Mouse (Mus musculus): Measurements from ENCODE around the gene Fyn.

Gene Fyn

DNA sequence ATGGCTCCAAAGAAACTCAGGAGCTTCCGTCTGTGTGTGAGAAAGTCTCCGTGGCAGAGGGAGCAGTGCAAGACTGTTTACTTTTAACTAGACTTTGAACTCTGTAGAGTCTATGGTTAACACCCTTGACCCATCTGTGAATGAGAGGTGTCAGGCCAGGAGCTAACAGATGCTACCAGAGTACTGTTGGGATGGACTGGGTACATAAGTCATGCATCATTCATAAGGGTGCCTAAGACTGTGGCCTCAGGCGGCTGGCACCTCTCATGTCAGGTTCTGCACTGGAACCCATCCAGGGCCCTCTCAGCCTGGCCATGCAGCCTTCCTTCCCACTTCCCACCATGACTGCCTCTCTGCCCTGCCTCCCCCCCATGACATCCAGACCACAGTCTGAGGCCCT lies 166.7 kb downstream of the Fyn start:
- DNase-seq (ENCODE audit: extremely low spot score) = no peak

DNA sequence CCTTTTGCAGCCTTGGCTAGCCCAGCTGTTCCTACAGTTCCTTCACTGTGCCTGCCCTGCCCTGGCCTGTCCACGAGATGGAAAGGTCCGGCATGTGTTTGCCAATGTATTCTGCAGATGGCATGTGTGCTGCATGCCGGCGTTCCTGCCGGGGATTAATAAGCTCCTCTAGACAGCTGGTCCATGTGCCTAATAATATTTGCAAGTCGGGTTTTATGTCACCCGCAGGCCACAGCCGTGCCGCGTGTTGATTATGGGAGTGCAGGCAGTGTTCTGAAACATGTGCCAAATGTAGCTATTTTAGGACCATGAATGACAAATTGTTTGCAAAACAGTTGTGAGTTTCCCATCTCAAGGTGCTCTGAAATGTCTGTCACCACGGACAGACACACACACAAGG lies 167.6 kb downstream of the Fyn start:
- no peak for DNase-seq (ENCODE audit: extremely low spot score)

DNA sequence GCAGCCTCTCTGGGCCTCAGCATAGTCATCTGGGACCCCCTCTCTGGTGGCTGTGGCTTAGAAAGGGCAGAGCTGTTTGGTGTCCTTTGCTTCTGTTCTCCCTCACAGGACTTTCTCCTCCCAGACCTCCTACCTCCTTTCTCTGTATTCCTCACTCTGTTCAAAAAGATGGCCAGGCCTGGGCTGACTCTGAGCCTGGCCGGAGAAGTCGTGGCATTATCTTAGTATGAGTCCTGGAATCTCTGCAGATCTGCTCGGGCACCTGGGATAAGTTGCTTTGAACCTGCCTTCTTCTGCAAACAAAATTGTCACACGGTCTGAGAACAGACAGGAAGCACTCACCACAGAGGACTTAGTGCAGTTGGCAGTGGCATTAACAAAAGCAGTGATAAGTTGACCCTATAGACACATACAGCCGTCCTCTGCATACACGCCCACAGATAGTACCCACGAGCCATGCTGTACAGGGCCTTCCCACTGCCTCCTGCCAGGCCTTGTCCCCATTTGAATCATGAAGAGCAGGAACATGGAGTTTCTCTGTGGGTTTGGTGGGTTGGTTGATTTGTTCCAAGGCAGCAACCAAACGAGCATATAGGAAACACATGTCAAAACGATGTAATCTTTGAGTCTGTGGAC lies 171.5 kb downstream of the Fyn start:
- DNase-seq (ENCODE audit: extremely low spot score) = no peak

DNA sequence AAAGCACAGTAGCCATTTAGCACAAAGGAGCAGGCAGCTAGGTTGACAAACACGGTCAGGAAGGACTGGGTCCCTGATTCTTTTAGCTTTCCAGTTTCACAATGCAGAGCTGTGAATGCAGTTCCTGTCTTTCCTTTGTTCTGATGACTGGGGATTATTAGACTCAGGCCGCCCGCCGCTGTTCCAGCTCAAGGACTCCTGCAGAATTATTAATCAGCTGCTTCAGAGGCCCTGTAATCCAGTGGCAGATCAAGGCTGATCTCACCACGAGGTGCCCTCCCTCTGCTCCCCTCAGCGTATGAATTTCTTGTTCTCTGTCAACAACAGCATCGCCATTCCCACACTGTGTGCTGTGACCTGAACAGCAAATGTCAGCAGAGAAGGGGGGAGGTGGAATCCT lies 172.3 kb downstream of the Fyn start:
- DNase-seq (ENCODE audit: extremely low spot score) = peak; percentile 50

DNA sequence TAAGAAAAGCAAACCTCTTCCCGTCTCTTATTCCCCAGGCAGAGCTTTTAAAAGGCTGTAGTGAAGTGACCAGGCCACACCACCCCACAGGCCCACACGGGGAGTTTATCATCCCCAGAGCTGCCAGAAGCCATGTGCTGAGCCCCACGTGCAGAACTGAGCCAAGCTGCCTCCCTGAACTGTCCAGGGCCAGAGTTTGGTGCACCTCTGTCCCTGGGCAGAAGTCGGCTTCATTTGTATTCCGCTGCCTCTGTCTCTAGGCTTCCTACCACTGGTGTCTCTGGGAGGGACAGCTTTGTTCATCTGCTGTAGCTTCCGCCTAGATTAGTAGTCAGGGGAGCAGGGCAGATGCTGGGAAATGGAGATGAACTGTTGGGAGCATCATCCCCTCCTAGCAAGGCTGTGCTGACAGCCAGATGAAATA lies 172.8 kb downstream of the Fyn start:
- DNase-seq (ENCODE audit: extremely low spot score) = no peak

DNA sequence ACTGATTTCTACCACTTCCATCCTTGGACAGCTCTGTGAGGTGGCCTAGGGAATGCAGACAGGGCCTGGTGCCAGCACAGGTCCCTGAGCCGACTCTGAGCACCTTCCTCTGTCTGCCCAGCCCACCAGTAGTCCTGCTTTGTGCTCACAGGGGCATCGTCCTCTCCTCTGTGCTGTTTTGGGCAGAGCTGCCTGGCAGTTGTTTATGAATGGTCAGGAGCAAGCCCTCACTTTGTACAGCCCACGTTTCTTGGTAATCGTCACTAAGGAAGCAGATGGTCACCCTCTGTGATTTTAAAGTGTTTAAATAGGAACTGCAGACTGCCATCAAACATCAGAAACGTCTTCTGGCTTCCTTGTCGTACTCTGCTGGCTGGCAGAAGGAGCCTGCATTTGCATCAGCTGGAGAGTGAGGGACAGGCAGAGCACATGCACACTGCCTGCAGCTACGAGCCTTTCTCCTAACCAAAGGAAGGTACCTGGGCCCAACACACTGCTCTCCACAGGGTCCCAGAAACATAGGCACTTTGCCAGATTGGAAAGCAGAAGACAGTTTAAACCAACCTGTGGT lies 173.4 kb downstream of the Fyn start:
- DNase-seq (ENCODE audit: extremely low spot score) = no peak

DNA sequence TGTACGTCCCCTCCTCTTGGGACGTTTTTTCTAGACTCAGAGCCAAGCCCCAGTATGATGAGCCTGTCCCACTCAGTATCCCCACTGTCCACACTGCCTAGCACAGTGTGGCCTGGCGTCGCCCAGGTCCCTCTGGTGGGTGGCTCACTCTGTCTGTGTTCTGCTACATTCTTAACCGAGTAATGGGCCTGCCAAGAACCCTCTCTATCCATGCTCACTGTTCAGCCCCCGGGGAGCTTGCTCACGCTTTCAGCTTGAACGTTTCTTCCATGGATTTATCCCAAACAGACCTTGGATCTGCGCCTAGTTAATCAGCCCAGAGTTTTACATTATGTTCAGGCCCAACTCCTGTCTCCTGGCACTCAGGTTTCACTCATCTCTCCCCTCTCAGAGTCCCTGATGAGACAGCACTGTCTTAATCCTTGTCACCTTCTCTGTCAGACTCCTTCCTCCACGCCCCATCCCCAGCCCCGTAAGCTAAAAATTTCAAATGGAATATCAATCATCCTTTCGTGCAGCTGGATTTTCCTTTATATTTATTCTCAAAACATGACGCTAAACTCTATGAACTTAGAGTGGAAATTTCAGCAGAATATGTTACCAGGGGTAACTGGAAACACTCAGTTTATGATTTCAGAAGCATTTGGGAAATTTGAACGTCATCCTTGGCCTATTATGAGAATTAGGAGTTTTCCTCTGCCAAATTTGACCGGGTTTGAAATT lies 174.0 kb downstream of the Fyn start:
- no peak for DNase-seq (ENCODE audit: extremely low spot score)

DNA sequence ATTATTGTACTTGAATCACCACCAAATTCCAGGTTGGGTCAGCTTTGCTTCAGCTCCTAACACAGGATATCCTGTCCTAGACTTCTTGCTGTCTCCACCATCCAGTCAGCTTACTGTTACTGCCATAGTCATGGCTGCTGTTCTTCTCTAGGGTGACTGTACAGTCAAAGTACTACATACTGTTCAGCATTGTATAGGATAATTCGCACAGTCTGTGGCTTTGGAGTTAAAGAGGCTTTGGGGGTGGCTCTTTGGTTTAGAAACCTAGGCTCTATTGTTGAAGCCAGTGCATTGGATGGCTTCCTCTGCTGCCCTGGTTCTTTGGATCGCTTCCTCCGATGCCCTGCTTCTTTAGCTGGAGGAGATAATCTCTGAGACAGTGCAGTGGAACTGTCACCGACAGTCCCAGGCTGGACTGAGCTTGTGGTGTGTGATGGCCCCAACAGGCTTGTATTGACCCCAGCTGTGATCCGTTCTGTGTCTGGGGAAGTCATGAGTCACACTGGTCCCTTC lies 174.7 kb downstream of the Fyn start:
- DNase-seq (ENCODE audit: extremely low spot score) = no peak

DNA sequence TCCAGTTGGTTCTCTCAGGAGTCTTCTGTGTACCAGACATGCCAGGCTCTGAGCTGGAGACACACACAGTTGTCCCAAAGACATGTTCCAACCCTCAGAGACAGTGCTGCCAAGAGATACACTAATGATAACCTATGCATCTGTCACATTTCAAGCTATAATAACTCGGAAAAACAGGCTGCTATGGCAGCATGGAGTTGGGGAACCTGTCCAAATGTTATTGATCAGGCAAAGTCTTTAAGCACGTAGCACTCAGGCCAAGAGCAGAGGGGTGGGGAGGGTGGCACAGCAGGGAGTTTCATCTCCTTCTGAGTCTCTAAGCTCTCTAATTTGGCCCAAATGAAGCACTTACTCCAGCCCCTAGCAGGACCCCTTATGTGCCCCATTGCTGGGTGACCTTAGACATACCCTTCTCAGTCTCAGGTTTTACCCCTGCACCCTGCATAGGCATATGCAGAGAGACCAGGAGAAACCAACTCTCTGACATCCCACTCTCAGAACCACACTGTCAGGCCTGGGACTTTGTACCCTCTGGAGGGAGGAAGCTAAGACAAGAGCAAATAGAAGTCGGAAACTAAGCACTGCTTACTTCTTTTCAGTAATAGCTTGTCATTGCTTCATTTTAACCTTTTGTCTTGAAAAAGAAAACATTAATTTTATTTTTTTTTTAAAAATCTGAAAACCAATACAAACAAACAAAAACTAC lies 178.9 kb downstream of the Fyn start:
- no peak for DNase-seq (ENCODE audit: extremely low spot score)

DNA sequence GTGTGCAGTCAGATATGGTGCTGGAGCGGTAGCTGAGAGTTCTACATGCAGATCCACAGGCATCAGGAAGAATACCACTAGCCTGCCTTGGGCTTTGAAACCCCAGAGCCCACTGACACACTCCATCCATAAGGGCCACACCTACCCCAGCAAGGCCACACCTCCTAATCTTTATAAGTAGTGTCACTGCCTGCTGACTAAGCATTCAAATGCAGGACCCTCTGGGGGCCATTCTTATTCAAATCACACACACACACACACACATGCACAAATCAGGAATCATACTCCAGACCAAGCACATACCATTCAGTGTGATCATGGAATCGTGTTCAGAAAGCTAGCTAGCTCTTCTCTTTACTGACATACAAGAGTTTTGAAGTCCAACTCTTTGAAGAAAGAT lies 182.1 kb downstream of the Fyn start:
- DNase-seq (ENCODE audit: extremely low spot score) = no peak

DNA sequence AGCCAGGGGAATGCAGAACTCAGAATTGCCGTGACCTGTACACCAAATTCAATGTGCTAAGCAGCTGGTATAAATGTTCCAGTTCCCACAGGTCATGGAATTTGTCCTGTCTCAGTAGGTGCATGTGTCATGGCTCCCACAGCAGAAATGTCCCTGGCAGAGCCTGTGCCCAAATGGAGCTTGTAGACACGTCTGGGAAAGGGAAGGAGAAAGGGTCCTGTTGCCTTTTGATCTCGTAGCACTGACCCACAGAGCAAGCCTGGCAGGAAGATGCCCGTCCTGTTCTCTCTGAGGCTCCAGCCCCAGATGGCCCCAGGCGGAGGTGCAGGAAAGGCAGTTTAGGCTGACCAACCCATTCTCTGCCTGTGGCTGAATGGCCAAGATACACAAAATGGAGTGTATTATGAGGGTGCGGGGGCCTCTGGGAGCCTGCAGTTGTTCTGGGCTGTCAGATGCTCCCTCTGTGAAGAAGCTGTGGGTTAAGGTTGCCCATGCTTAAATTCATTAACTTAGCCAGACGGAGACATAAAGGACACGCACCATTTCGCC lies 183.1 kb downstream of the Fyn start:
- DNase-seq (ENCODE audit: extremely low spot score) = no peak

DNA sequence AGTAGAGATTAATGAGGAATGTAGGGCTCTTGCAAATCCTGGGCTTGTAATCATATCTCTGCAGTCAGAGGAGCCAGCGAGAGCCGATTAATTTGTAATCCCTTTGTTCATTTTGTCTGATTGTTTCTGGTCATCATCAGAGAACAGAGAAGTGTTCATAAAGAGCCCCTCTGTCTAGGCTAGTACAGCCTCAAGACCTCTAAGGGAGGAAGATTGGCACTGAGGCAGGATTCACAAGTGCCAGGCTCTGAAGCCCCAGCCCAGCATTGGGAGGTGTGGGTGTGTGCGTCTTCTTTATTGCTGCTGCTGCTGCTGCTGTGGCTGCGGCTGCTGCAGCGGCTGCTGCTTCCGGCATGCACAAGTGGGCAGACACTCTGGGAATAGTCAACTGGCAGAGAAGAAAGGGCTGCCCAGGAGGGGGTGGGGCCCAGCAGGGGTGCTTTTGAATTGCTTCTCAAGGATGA lies 183.7 kb downstream of the Fyn start:
- no peak for DNase-seq (ENCODE audit: extremely low spot score)

DNA sequence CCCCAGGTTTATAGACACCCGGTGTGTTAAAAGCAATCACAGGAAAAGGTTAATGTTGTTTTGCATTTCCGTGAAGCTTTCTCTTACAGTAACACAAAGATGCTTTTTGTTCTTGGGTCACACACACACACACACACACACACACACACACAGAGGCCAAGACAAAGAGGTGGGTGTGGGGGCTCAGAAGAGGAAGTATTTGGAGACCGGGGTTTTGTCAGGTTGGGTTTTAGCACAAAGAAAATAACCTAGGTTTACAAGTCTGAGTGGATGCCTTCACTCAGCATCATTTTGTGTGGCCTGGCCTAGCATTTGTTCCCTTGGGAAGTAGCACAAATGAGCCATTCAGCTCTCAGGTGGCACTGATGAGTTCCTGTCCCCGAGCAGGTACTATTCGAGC lies 184.2 kb downstream of the Fyn start:
- DNase-seq (ENCODE audit: extremely low spot score) = no peak

DNA sequence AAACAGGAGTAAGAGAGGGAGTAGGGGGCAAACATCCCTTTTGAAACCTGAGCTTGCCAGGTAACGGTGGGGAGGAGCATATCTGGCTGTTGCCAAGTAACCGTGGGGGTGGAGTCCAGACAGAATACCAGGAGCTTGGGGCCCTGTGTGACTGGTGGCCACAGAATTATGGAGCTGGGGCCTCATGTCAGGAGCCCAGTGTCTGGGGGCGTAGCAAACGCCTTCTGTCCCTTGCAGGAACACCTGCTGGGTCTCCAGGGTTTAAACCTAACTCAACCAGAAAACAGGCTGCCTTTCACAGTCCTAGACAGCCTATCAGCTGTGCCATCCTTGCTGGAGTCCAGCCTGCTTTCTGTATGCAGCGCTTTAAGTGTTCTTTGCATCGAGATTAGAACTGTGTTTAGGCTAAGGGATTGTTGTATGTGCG lies 186.6 kb downstream of the Fyn start:
- no peak for DNase-seq (ENCODE audit: extremely low spot score)

DNA sequence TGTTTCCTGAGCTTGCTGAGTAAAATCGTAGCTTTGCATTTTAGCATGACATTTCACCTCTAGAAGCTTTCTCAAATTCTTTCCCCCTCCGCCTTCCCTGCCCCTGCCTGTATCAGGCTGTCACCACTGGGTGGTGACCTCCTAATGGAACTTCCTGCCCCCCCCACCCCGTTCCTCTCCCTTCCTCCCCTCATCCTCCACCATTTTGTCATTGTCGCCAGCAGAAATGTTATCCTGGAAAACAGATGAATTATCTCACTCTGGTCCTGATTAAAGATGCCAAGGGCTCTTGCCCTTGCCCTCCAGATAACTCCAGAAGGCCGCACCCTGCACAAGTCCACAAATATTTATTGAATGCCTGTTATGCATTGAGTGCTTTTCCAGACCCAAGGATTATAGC lies 187.1 kb downstream of the Fyn start:
- no peak for DNase-seq (ENCODE audit: extremely low spot score)

DNA sequence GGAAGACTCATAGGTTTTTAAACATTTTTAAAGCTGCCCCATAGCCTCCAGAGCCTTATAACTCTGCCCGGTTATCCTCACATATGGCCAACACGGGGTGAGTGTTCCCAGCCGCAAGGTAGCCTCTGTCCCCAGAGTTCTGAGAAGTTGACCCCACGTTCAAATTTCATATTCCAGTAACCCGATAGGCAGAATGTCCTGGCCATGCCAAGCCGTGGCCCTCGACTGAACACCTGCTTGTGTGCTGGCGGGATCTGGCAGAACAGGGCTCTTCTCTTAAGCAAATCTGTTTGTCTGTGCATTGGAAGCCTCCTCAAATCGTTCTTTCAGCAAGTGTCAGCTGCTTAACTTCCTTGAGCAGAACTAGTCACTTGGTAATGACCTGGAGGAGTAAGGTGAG lies 188.7 kb downstream of the Fyn start:
- DNase-seq (ENCODE audit: extremely low spot score) = no peak

DNA sequence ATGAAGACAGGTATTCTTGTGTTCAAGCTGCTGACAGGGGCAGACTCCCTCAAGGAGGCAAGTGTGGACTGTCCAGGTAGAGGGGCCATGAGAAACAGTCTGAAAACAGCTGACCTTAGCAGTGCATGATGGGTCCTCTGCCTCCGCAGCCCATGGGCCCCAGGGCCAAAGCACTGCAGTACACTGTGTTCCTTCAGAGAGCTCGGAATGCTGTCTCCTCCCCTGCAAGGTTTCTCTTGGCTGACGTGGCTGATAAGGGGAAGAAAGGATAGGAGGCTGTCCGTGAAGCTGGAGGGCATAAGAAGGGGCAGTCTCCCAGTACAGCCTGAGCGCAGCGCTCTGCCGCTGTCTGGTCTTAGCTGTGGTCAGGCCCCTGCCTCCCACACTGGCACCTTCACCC lies 189.2 kb downstream of the Fyn start:
- DNase-seq (ENCODE audit: extremely low spot score) = no peak

DNA sequence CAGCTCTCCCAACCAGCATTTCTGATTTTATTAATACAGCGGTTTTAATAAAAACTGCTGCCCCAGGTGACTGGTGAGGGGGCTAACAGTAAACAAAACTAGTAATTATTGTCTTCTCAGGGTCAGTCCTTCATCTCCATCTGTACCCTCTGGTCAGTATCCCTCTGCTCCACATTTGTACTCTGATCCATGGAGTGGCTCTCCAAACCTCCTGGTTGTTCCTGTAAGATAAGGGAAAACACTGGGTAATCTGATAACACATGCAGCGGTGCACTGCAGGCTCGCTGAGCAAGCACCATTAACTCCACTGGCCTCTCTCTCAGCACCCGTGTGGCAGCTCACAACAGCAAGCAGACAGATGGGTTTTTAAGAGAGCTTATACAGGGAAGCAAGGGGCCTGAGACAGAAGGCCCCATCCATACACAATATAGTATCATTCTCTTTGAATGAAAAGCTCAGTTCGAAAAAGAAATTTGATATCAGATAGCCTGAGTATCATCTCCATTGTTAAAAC lies 189.9 kb downstream of the Fyn start:
- no peak for DNase-seq (ENCODE audit: extremely low spot score)

DNA sequence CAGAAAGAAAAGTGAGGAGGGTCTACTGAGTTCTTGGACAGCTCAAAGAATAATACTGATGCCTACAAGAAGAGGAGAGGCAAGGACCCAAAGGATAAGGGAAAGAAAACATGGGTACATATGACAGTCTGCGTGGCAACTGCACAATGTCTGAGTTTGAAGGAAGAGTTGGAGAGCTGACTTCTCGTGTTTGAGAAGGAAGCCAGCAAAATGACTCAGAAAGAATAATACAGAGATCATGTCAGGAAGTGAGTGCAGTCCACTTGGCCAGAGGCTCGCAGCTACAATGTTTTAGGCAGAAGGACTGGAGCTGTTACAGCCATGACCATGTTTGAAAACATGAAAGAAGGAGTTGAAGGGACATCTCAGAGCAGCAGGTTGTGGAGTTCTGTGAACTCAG lies 190.7 kb downstream of the Fyn start:
- DNase-seq (ENCODE audit: extremely low spot score) = no peak

DNA sequence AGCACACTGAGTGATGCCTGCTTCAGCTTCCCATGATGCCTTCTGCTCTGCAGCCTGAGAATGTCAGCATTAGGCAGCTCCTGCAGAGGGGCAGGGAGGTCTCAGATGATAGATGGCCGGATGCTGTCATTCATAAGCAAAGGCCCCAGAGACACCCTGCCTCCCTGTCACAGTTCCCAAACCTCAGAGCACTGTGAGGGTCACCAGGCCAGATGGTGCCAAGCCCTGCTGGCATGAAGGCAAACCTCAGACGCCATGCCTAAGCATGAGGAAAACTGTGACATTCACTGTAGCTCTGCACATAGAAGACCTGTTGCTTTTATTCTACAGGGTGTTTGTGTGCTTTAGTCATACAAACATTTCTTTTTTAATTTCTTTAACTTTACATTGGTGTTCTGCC lies 193.7 kb downstream of the Fyn start:
- DNase-seq (ENCODE audit: extremely low spot score) = no peak

DNA sequence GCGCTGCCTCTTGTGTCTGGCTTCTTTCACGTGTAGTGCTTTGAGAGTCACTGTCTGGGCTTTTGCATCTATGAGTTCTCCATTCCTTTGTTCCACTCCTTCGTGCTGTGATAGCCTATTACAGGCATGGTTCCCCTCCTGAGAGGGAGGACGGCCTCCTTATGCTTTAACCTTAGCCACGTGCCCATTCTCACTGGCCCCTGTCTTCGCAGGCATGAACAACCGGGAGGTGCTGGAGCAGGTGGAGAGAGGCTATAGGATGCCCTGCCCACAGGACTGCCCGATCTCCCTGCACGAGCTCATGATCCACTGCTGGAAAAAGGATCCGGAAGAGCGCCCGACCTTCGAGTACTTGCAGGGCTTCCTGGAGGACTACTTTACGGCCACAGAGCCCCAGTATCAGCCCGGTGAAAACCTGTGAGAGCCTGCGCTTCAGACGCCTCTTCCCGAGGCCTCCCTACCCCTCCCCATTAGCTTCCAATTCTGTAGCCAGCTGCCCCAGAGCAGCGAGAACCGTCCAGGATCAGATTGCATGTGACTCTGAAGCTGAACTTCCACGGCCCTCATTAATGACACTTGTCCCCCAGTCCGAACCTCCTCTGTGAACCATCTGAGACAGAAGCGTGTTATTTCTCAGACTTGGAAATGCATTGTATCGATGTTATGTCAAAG lies 195.0 kb downstream of the Fyn start:
- DNase-seq (ENCODE audit: extremely low spot score) = no peak
